Mouse (Mus musculus) frontal cortex, postnatal 36 days (tissue): ENCODE results near the gene Eef2kmt.

ENCODE experiments used
- DNase-seq, 2 experiments: peaks; one replicate each; pipeline ENCODE4 v3.0.0; 2022; ENCODE audit warnings: low spot score in 2 of 2

Gene Eef2kmt

GRCm38 (mm10) chr16:5222140-5222539 is 33.6 kb downstream of the Eef2kmt start, which contains the start of gene AU021092:
Gene AU021092, minus strand, starts transcription at chr16:5222299.
- no peak for DNase-seq

- DNase-seq, result no peak
Observed at GRCm38 (mm10) chr16:5221403-5221802, 34.4 kb downstream of the Eef2kmt start.

- no peak for DNase-seq
Observed at GRCm38 (mm10) chr16:5217341-5218133, 38.2 kb downstream of the Eef2kmt start.

GRCm38 (mm10) chr16:5216686-5217085 is 39.1 kb downstream of the Eef2kmt start:
- no peak for DNase-seq

- peak in 1 of 2 experiments; percentile 49 for DNase-seq
Observed at GRCm38 (mm10) chr16:5214126-5214525, 41.7 kb downstream of the Eef2kmt start.

GRCm38 (mm10) chr16:5212150-5212549 is 43.6 kb downstream of the Eef2kmt start:
- peak; percentile 26 to 33 for DNase-seq

GRCm38 (mm10) chr16:5210365-5210764 is 45.4 kb downstream of the Eef2kmt start:
- DNase-seq, result no peak

GRCm38 (mm10) chr16:5206051-5206450 is 49.7 kb downstream of the Eef2kmt start:
- no peak for DNase-seq

- no peak for DNase-seq
Observed at GRCm38 (mm10) chr16:5205431-5205970, 50.3 kb downstream of the Eef2kmt start.

GRCm38 (mm10) chr16:5203668-5204433 is 51.9 kb downstream of the Eef2kmt start, which contains the start of gene Nagpa:
Gene Nagpa, minus strand, starts transcription at chr16:5204012.
- DNase-seq, result peak; percentile 69 to 85

GRCm38 (mm10) chr16:5203200-5203599 is 52.6 kb downstream of the Eef2kmt start:
- peak in 1 of 2 experiments; percentile 24 for DNase-seq

GRCm38 (mm10) chr16:5202681-5203080 is 53.1 kb downstream of the Eef2kmt start:
- peak; percentile 55 to 67 for DNase-seq

GRCm38 (mm10) chr16:5195080-5195479 is 60.7 kb downstream of the Eef2kmt start:
- peak; percentile 36 to 65 for DNase-seq
